35 mouse cellular contexts compared by ENCODE assay signal in genomic region chr16:77111268-77111667, GRCm38 (mm10).
"Had no signal": no experiment of that assay in that cellular context is flagged by ENCODE, and none has a peak within 500 bp of the region (broad histone marks: within the 10 kb centered on the region; RNA-seq: fewer than 3 reads in every experiment).

No protein-coding gene starts in this region.

- H3K4me3 ChIP-seq: heart, embryonic 10.5 days; heart, embryonic 12.5 days; heart, embryonic 13.5 days; heart, embryonic 15.5 days; hindbrain, embryonic 10.5 days; hindbrain, embryonic 12.5 days; hindbrain, embryonic 13.5 days; hindbrain, embryonic 15.5 days; intestine, embryonic 15.5 days; kidney, embryonic 15.5 days; layer of hippocampus, adult 2 months had no signal

- DNase-seq: heart, postnatal 10 days; heart, postnatal 14 days; heart, postnatal 36 days; heart, postnatal 4 days; kidney, adult 11 months; kidney, adult 18-20 months; kidney, adult 2 months; kidney, adult 8-10 months; kidney, adult 9 months; kidney, postnatal 10 days; kidney, postnatal 14 days; kidney, postnatal 25 days; kidney, postnatal 36 days; kidney, postnatal 4 days; layer of hippocampus, adult 9-11 months; layer of hippocampus, postnatal 36 days had no signal

- H3K27me3 ChIP-seq: heart, embryonic 12.5 days; heart, embryonic 13.5 days; heart, embryonic 15.5 days; hindbrain, embryonic 12.5 days; hindbrain, embryonic 13.5 days; hindbrain, embryonic 15.5 days; intestine, embryonic 15.5 days; kidney, embryonic 15.5 days had no signal

- H3K9me3 ChIP-seq: heart, embryonic 10.5 days; heart, embryonic 12.5 days; heart, embryonic 13.5 days; heart, embryonic 15.5 days; hindbrain, embryonic 10.5 days; hindbrain, embryonic 12.5 days; hindbrain, embryonic 13.5 days; hindbrain, embryonic 15.5 days; intestine, embryonic 15.5 days; kidney, embryonic 15.5 days had no signal

- H3K27ac ChIP-seq: heart, embryonic 10.5 days; heart, embryonic 13.5 days; heart, embryonic 15.5 days; hindbrain, embryonic 10.5 days; hindbrain, embryonic 12.5 days; hindbrain, embryonic 13.5 days; hindbrain, embryonic 14.5 days; hindbrain, embryonic 15.5 days; hindbrain, postnatal 0 days; intestine, embryonic 15.5 days; kidney, embryonic 15.5 days; kidney, postnatal 0 days; layer of hippocampus, adult 2 months had no signal

- ATAC-seq: hindbrain, embryonic 16.5 days; hindbrain, postnatal 0 days; inflammation-experienced regulatory T-cells, adult 6 months; intestine, embryonic 15.5 days; intestine, embryonic 16.5 days; intestine, postnatal 0 days had no signal

- H3K4me1 ChIP-seq: heart, embryonic 10.5 days; heart, embryonic 12.5 days; heart, embryonic 13.5 days; heart, embryonic 15.5 days; hindbrain, embryonic 10.5 days; hindbrain, embryonic 12.5 days; hindbrain, embryonic 13.5 days; hindbrain, embryonic 15.5 days; intestine, embryonic 15.5 days; kidney, embryonic 15.5 days had no signal

- H3K4me2 ChIP-seq: heart, embryonic 11.5 days; heart, embryonic 12.5 days; heart, embryonic 13.5 days; heart, embryonic 15.5 days; hindbrain, embryonic 12.5 days; hindbrain, embryonic 13.5 days; hindbrain, embryonic 14.5 days; hindbrain, embryonic 15.5 days; intestine, embryonic 15.5 days; kidney, embryonic 15.5 days had no signal

- H3K9ac ChIP-seq: heart, embryonic 12.5 days; heart, embryonic 13.5 days; heart, embryonic 15.5 days; hindbrain, embryonic 12.5 days; hindbrain, embryonic 13.5 days; hindbrain, embryonic 14.5 days; hindbrain, embryonic 15.5 days; intestine, embryonic 15.5 days; kidney, embryonic 15.5 days had no signal
